8 mouse cellular contexts compared by ENCODE assay signal in the genomic region with DNA sequence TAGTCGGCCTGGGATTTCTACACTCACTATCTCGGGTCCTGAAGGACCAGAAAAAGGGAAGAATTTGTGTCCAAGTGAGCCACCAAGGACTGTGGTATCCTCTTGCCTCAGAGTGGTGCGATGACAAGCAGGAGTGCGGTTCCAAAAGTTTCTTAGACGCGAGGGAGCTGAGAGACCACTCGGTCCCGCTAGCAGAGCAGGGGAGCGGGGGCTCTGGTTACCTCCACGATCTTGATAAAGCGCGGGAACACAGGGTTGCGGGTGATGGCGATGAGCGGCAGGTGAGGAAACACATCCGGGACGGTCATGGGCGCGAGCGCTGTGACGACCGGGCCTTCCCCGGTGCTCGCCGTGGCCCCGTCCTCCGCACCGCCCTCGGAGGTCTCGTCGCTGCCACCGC. TPM values are rescaled to one million over a fixed set of nuclear protein-coding genes. Genes with fewer than 3 reads are reported as not detected.
DNase-seq lines count a peak whose midpoint lies in the region; ATAC-seq lines count a peak whose summit lies in the region.

No protein-coding gene starts in this region.

- H3K36me3 ChIP-seq in kidney, embryonic 15.5 days: peaks cover 35% of the 10 kb centered on the region
- peaks cover 29% of the 10 kb centered on the region for H3K36me3 ChIP-seq in hindbrain, embryonic 12.5 days
- H3K36me3 ChIP-seq in midbrain, embryonic 13.5 days: peaks cover 31% of the 10 kb centered on the region

- no peak for DNase-seq in kidney, adult 11 months
- peak; percentile 25 for DNase-seq in ZHBTc4 (ENCODE audit: low read depth, low spot score)
- no peak for DNase-seq in ovary, postnatal 36 days (ENCODE audit: low spot score)
- DNase-seq in embryo, embryonic 10 days (ENCODE audit: low spot score): no peak
- no peak for DNase-seq in cerebellum, adult 18-20 months

- H3K4me2 ChIP-seq in kidney, embryonic 15.5 days: peak overlapping the region; percentile 95
- peak overlapping the region; percentile 87 for H3K4me2 ChIP-seq in hindbrain, embryonic 12.5 days (replicated peaks)
- peak overlapping the region; percentile 93 for H3K4me2 ChIP-seq in midbrain, embryonic 13.5 days (replicated peaks)

- peaks cover 29% of the 10 kb centered on the region for H3K4me1 ChIP-seq in kidney, embryonic 15.5 days
- peaks cover 18% of the 10 kb centered on the region for H3K4me1 ChIP-seq in hindbrain, embryonic 12.5 days
- peaks cover 27% of the 10 kb centered on the region for H3K4me1 ChIP-seq in midbrain, embryonic 13.5 days (replicated peaks)

- H3K9ac ChIP-seq in kidney, embryonic 15.5 days: peak overlapping the region; percentile 97
- H3K9ac ChIP-seq in hindbrain, embryonic 12.5 days: peak overlapping the region; percentile 93
- peak overlapping the region; percentile 87 for H3K9ac ChIP-seq in midbrain, embryonic 13.5 days (replicated peaks)

- no peaks in the 10 kb centered on the region for H3K27me3 ChIP-seq in kidney, embryonic 15.5 days
- H3K27me3 ChIP-seq in hindbrain, embryonic 12.5 days: no peaks in the 10 kb centered on the region
- peaks cover 4% of the 10 kb centered on the region; the same call in 1 of the 2 replicates for H3K27me3 ChIP-seq in midbrain, embryonic 13.5 days

- peak overlapping the region; percentile 97 for H3K4me3 ChIP-seq in kidney, embryonic 15.5 days (replicated peaks)
- H3K4me3 ChIP-seq in hindbrain, embryonic 12.5 days: peak overlapping the region; percentile 95
- H3K4me3 ChIP-seq in midbrain, embryonic 13.5 days (replicated peaks): peak overlapping the region; percentile 90

- H3K27ac ChIP-seq in kidney, embryonic 15.5 days: peak overlapping the region; percentile 75
- H3K27ac ChIP-seq in hindbrain, embryonic 12.5 days: peak overlapping the region; percentile 48; the same call in 1 of the 2 replicates
- peak overlapping the region; percentile 71; the same call in 1 of the 2 replicates for H3K27ac ChIP-seq in midbrain, embryonic 13.5 days

- WGBS in kidney, embryonic 15.5 days: under 1% methylated on average over 28 of the region's 32 CpGs
- under 1% methylated on average over 32 of the region's 32 CpGs for WGBS in hindbrain, embryonic 12.5 days
- WGBS in midbrain, embryonic 13.5 days: 1% methylated on average over 32 of the region's 32 CpGs

- no peaks in the 10 kb centered on the region for H3K9me3 ChIP-seq in kidney, embryonic 15.5 days (replicated peaks)
- H3K9me3 ChIP-seq in hindbrain, embryonic 12.5 days (replicated peaks): no peaks in the 10 kb centered on the region
- no peaks in the 10 kb centered on the region for H3K9me3 ChIP-seq in midbrain, embryonic 13.5 days

- ATAC-seq in kidney, embryonic 15.5 days (replicated peaks; ENCODE audit: low FRiP score): no peak; the same call in 1 of the 2 replicates
- no peak for ATAC-seq in hindbrain, embryonic 12.5 days (ENCODE audit: low FRiP score)
- no peak for ATAC-seq in midbrain, embryonic 13.5 days

RNA-seq across cellular contexts. Expression of a gene that starts 0.4 kb away (rescaled TPM):
- polyA plus RNA-seq in kidney, embryonic 15.5 days (2015; fragmentation: Nextera tagmentation; extraction: Ambion mirVana): 59.7 and 63.8 TPM in 2 replicates
- polyA plus RNA-seq in hindbrain, embryonic 12.5 days (2016; fragmentation: Nextera tagmentation; extraction: Ambion mirVana): 50.6 and 55.5 TPM in 2 replicates
- 40.9 and 43.4 TPM in 2 replicates for polyA plus RNA-seq in midbrain, embryonic 13.5 days (2015; fragmentation: Nextera tagmentation; extraction: Ambion mirVana)

RNA-seq across cellular contexts. Expression of a gene that starts 1.7 kb away (rescaled TPM):
- polyA plus RNA-seq in kidney, embryonic 15.5 days (2015; fragmentation: Nextera tagmentation; extraction: Ambion mirVana): 0.59 and 0.93 TPM in 2 replicates
- polyA plus RNA-seq in hindbrain, embryonic 12.5 days (2016; fragmentation: Nextera tagmentation; extraction: Ambion mirVana): 0.74 and 0.98 TPM in 2 replicates
- polyA plus RNA-seq in midbrain, embryonic 13.5 days (2015; fragmentation: Nextera tagmentation; extraction: Ambion mirVana): 1.8 and 2.0 TPM in 2 replicates

RNA-seq across cellular contexts. Expression of a gene that starts 13.0 kb away (rescaled TPM):
- 1,888 and 2,013 TPM in 2 replicates for polyA plus RNA-seq in kidney, embryonic 15.5 days (2015; fragmentation: Nextera tagmentation; extraction: Ambion mirVana)
- 1,045 and 1,230 TPM in 2 replicates for polyA plus RNA-seq in hindbrain, embryonic 12.5 days (2016; fragmentation: Nextera tagmentation; extraction: Ambion mirVana)
- 1,197 and 1,215 TPM in 2 replicates for polyA plus RNA-seq in midbrain, embryonic 13.5 days (2015; fragmentation: Nextera tagmentation; extraction: Ambion mirVana)

RNA-seq across cellular contexts. Expression of a gene that starts 16.7 kb away (rescaled TPM):
- polyA plus RNA-seq in kidney, embryonic 15.5 days (2015; fragmentation: Nextera tagmentation; extraction: Ambion mirVana): 239 and 249 TPM in 2 replicates
- 184 and 193 TPM in 2 replicates for polyA plus RNA-seq in hindbrain, embryonic 12.5 days (2016; fragmentation: Nextera tagmentation; extraction: Ambion mirVana)
- 198 and 199 TPM in 2 replicates for polyA plus RNA-seq in midbrain, embryonic 13.5 days (2015; fragmentation: Nextera tagmentation; extraction: Ambion mirVana)

RNA-seq across cellular contexts. Expression of a gene that starts 41.6 kb away (rescaled TPM):
- polyA plus RNA-seq in kidney, embryonic 15.5 days (2015; fragmentation: Nextera tagmentation; extraction: Ambion mirVana): 109 and 125 TPM in 2 replicates
- 161 and 162 TPM in 2 replicates for polyA plus RNA-seq in hindbrain, embryonic 12.5 days (2016; fragmentation: Nextera tagmentation; extraction: Ambion mirVana)
- 112 and 127 TPM in 2 replicates for polyA plus RNA-seq in midbrain, embryonic 13.5 days (2015; fragmentation: Nextera tagmentation; extraction: Ambion mirVana)
